Mouse (Mus musculus): Measurements from ENCODE around the gene Egr2.

GRCm38 (mm10) chr10:67503320-67503995, 31.8 kb upstream of the Egr2 start:
- TF ChIP-seq CTCF (IDR thresholded peaks at IDR 0.05; ENCODE audit: extremely low read depth, insufficient read depth, insufficient read length, insufficient replicate concordance) (no peak), POLR2A (IDR thresholded peaks at IDR 0.05; ENCODE audit: low read depth, low read length) (no peak)
